Mouse (Mus musculus): ENCODE data around the gene Chrna3.

- TF ChIP-seq CTCF (IDR thresholded peaks at IDR 0.05; ENCODE audit: low read depth), result no peak
- TF ChIP-seq EP300 (optimal IDR thresholded peaks at IDR 0.05), result no peak
Observed at GRCm38 (mm10) chr9:55067965-55068265, 41.6 kb upstream of the Chrna3 start.

Measured in stomach, postnatal 0 days (tissue).